Mouse (Mus musculus) CH12.LX (cell line): Measurements from ENCODE around the gene Usp6nl. TPM values are rescaled to one million over a fixed set of nuclear protein-coding genes. Genes with fewer than 3 reads are reported as not detected.

Experiments
- DNase-seq: peaks from one replicate; pipeline ENCODE4 v3.0.0-alpha.2; 2013; ENCODE audit errors: extremely low read depth
- H3K27ac ChIP-seq: 2 replicates; pipeline ENCODE4 v1.5.1; 2012; ENCODE audit warnings: low read depth, mild to moderate bottlenecking, control low read depth, moderate library complexity; ENCODE audit not compliant: insufficient read depth
- H3K27me3 ChIP-seq: replicated peaks from 2 replicates; pipeline ENCODE3; 2012; ENCODE audit warnings: inconsistent platforms
- H3K36me3 ChIP-seq, 2 experiments: replicated peaks in 1 of 2; 2 replicates each; pipeline versions ENCODE3 to v1.6.1; 2012; ENCODE audit warnings: inconsistent platforms in 1 of 2, low read length in 1 of 2, mild to moderate bottlenecking in 1 of 2, mixed read lengths in 1 of 2, moderate library complexity in 1 of 2; ENCODE audit not compliant: control insufficient read depth in 1 of 2, insufficient read depth in 1 of 2
- H3K4me1 ChIP-seq, 2 experiments: 2 replicates each; pipeline ENCODE4 v1.6.1; 2012; ENCODE audit warnings: inconsistent platforms in 1 of 2, moderate library complexity in 1 of 2; ENCODE audit not compliant: insufficient read depth in 2 of 2, control insufficient read depth in 1 of 2
- H3K4me2 ChIP-seq: 2 replicates; pipeline ENCODE4 v1.6.1; 2012; ENCODE audit warnings: low read depth, mild to moderate bottlenecking, control low read depth; ENCODE audit not compliant: poor library complexity, insufficient read depth, severe bottlenecking
- H3K4me3 ChIP-seq, 3 experiments: fragments of 150-350 bp in 1 of 3; sonication (generic) in 1 of 3; replicated peaks in 1 of 3; 2 replicates each; pipeline versions ENCODE3 to v1.5.1; 2011 to 2012; ENCODE audit warnings: low read depth in 2 of 3, low read length in 2 of 3, mild to moderate bottlenecking in 2 of 3, moderate library complexity in 2 of 3, control low read depth in 1 of 3, improper control_type of control experiment in 1 of 3, inconsistent platforms in 1 of 3, mixed read lengths in 1 of 3; ENCODE audit not compliant: poor library complexity in 1 of 3
- H3K79me2 ChIP-seq: replicated peaks from 2 replicates; pipeline ENCODE4 v1.6.1; 2012; ENCODE audit warnings: mild to moderate bottlenecking, moderate library complexity; ENCODE audit not compliant: control insufficient read depth, poor library complexity, insufficient read depth, severe bottlenecking; ENCODE audit errors: extremely low read depth
- H3K9ac ChIP-seq: 2 replicates; pipeline ENCODE4 v1.6.1; 2012; ENCODE audit warnings: low read depth, mild to moderate bottlenecking, control low read depth, moderate library complexity; ENCODE audit not compliant: insufficient read depth
- H3K9me3 ChIP-seq: replicated peaks from 2 replicates; pipeline ENCODE3; 2012; ENCODE audit warnings: low read length, inconsistent platforms, mixed read lengths
- CHD1 ChIP-seq: IDR thresholded peaks from 2 replicates; pipeline ENCODE4 v1.6.1; 2012; ENCODE audit warnings: low read depth, low read length, improper control_type of control experiment, inconsistent platforms
- CTCF ChIP-seq, 2 experiments: IDR thresholded peaks in 1 of 2; conservative IDR thresholded peaks in 1 of 2; 2 replicates each; pipeline ENCODE4 v1.5.1; 2011 to 2012; ENCODE audit warnings: low read depth in 2 of 2, low read length in 2 of 2, improper control_type of control experiment in 1 of 2, inconsistent platforms in 1 of 2, mild to moderate bottlenecking in 1 of 2, moderate library complexity in 1 of 2
- HCFC1 ChIP-seq: IDR thresholded peaks from 2 replicates; pipeline ENCODE4 v1.6.1; 2012; ENCODE audit warnings: low read depth, mild to moderate bottlenecking, inconsistent platforms, low read length, improper control_type of control experiment
- MAX ChIP-seq: IDR thresholded peaks from 2 replicates; pipeline ENCODE4 v1.6.1; 2011; ENCODE audit warnings: low read length, improper control_type of control experiment
- MEF2A ChIP-seq: IDR thresholded peaks from 2 replicates; pipeline ENCODE4 v1.6.1; 2014; ENCODE audit warnings: low read depth, mild to moderate bottlenecking, inconsistent platforms, low read length, improper control_type of control experiment, borderline replicate concordance
- MYC ChIP-seq: IDR thresholded peaks from 2 replicates; pipeline ENCODE4 v1.6.1; 2011; ENCODE audit warnings: low read depth, mild to moderate bottlenecking, improper control_type of control experiment, low read length
- NELFE ChIP-seq: IDR thresholded peaks from 2 replicates; pipeline ENCODE4 v1.6.1; 2011; ENCODE audit warnings: low read depth, low read length, improper control_type of control experiment
- ZNF384 ChIP-seq: IDR thresholded peaks from 2 replicates; pipeline ENCODE4 v1.6.1; 2012; ENCODE audit warnings: low read depth, low read length, improper control_type of control experiment, inconsistent platforms
- dilution Hi-C: fragments of 300-500 bp; cut with MboI; formaldehyde crosslinking; loops from 2 replicates; pipeline ENCODE4 v1.14.3; 2020; ENCODE audit warnings: low sequenced_read_pairs; ENCODE audit not compliant: extremely low pct_unique_long_range_greater_than_20kb, extremely low pct_ligation_motif_present
- in situ Hi-C: fragments of 300-500 bp; cut with MboI; formaldehyde crosslinking; loops from 3 replicates; pipeline ENCODE4 v1.14.3; 2019; ENCODE audit warnings: low sequenced_read_pairs, low pct_ligation_motif_present, low pct_unique_long_range_greater_than_20kb, mixed read lengths
- polyA plus RNA-seq: library from polyadenylated mRNA; unstranded; fragments of >175 nt; gene quantifications from 2 replicates; pipeline ENCODE4 v1.2.1, GENCODE M21; 2012; ENCODE audit warnings: low read depth; ENCODE audit not compliant: insufficient read length
- total RNA-seq, 2 experiments: library from RNA; depleted of rRNA; stranded (reverse); fragments of 300-350 nt in 1 of 2; fragments of >200 nt in 1 of 2; gene quantifications; 2 replicates each; pipeline ENCODE4 v1.2.3; 2012 to 2014

Gene Usp6nl
- total and polyA plus RNA-seq, 3 experiments, result 4.1 to 12.1 (median 4.6) TPM

DNA sequence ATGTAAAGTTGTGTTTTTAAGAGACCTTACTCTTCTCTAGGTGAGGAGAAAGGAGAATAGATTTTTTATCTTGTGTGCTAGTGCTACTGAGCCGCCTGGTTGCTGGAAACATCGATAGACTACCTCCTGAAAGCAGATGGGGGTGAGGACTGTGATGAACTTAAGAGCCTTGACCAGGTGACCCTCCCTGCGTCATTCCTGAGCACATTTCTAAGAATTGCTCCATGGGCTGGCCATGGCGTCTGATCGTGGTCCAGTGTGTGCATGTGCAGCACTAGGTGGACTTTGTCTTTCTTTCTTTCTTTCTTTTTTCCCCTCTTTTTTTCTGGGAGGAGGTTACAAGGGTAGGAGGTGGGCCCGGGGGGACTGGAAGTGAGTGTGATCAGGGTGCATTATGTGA, 11.5 kb downstream of the Usp6nl start:
- Histone ChIP-seq H3K9me3 (no peaks in the 10 kb centered on the region), H3K79me2 (no peaks in the 10 kb centered on the region), H3K9ac (no peak overlapping the region), H3K4me3 (no peak overlapping the region), H3K36me3 (peaks cover 0 to 17% of the 10 kb centered on the region in 2 experiments), H3K27me3 (no peaks in the 10 kb centered on the region)
- dilution Hi-C loops, result no loop called here
- no peak for DNase-seq
- TF ChIP-seq CTCF (conservative IDR thresholded peaks at IDR 0.05 in 1 of 2, IDR thresholded peaks at IDR 0.05 in 1 of 2; ENCODE audit: low read depth in 2 of 2, low read length in 2 of 2) (no peak), ZNF384 (no peak), MEF2A (no peak), HCFC1 (no peak), NELFE (no peak)
- TF ChIP-seq, all 38 proteins: peak for 0
- H3K4me1 ChIP-seq, result peaks cover 8 to 77% of the 10 kb centered on the region in 2 experiments
- H3K4me2 ChIP-seq, result no peak overlapping the region
- H3K27ac ChIP-seq, result no peak overlapping the region
- in situ Hi-C loops, result no loop called here

DNA sequence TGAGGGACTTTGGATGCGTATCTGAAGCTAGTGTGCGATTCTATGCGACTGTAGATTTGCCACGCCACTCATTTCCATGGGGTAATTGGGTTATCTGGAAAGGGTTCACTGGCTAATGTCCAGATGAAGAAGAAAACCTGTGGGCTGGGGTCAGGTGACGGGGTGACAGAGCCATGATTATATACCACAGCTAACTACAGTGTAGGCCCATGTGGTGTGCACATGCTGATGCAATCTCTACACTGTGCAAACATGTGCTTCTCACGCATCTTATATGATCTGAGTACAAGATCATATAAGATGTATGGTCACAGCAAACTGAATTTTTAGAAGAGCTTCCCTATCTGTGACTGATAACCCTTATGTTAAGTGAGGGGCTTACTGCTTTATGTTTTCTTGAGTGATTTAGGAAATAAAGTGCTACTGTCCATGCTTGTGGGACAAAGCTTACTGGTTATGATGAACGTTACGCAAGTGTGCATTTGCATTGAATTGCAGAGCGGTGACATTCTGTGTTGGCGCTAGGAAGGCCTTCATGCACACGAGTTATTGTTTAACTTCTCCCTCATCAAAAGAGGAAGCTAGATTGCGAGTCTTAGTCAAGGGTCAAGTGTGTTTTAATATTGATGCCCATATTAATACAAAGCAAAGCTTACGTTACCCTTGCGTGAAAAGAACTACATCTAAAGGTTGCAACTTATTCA, 12.7 kb downstream of the Usp6nl start:
- in situ Hi-C loops (no loop called here), dilution Hi-C loops (no loop called here)
- Histone ChIP-seq H3K4me3 (no peak overlapping the region), H3K27me3 (no peaks in the 10 kb centered on the region), H3K36me3 (peaks cover 0 to 21% of the 10 kb centered on the region in 2 experiments), H3K4me1 (peaks cover 6 to 68% of the 10 kb centered on the region in 2 experiments), H3K4me2 (no peak overlapping the region), H3K9me3 (no peaks in the 10 kb centered on the region), H3K79me2 (no peaks in the 10 kb centered on the region), H3K9ac (no peak overlapping the region), H3K27ac (no peak overlapping the region)
- DNase-seq, result no peak
- TF ChIP-seq CHD1 (no peak), MAX (0 out of 2 replicates have a peak, but pooled peaks have one; percentile 22), MYC (0 out of 2 replicates have a peak, but pooled peaks have one; percentile 56)

DNA sequence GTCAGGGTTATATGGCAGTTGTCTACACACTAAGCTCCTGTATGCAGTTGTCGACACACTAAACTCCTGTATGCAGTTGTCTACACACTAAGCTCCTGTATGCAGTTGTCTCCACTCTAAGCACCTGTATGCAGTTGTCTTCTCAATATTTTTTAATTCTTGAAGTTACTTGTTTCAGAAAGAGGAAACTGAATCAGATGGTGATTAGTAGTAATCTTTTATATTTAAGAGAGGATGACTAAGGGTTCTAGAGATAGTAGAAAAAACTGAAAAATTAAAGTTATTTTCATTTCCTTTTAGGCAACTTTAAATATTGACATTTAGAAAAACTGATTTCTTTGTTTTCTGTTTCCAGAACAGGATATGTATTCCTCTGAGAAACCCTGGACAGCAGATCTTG, 13.5 kb downstream of the Usp6nl start:
- no peaks in the 10 kb centered on the region for H3K27me3 ChIP-seq
- dilution Hi-C loops, result no loop called here
- DNase-seq, result no peak
- no peak overlapping the region for H3K27ac ChIP-seq
- H3K9me3 ChIP-seq, result no peaks in the 10 kb centered on the region
- H3K4me2 ChIP-seq, result no peak overlapping the region
- H3K4me1 ChIP-seq, result peaks cover 6 to 60% of the 10 kb centered on the region in 2 experiments
- no peak overlapping the region for H3K9ac ChIP-seq
- H3K36me3 ChIP-seq, result peaks cover 0 to 17% of the 10 kb centered on the region in 2 experiments
- no peak overlapping the region for H3K4me3 ChIP-seq
- H3K79me2 ChIP-seq, result no peaks in the 10 kb centered on the region
- in situ Hi-C loops, result no loop called here
- TF ChIP-seq CHD1, result no peak
